Mouse (Mus musculus): Measurements from ENCODE around the gene Samd11. TPM values are rescaled to one million over a fixed set of nuclear protein-coding genes. Genes with fewer than 3 reads are reported as not detected.

The Samd11 gene
- polyA plus RNA-seq, 1 experiment, result 6.9 TPM

DNA sequence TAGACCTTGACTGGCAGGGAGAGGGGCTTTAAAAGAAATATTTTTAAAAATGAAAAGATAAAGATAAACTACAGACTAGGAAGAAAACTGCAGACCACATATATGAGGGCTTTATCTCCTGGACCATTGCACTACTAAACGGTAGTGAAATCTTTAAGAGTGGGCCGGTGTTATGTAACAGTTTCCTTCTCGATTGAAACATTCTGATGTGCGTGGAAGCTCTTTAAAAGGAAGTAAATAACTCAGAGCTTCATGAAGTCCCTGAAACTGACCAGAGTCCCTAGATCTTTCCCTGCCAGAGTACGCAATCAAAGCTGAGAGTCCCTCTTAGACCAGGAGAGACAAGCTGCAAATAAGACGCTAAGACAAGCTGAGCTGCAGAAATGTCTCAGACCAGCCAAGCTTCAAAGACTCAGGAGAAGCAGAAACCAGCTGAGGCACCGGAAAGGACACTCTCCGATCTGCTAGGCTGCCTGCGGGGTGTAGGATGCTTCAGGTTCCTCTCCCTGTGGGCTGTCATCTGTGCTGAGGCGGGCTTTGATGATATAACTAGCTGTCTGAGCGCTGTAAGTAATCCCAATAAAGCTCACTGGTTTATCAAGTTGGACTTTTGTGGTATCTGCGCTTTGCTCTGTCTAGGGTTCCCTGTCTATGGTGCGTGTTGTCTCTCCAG lies 45.4 kb downstream of the Samd11 start:
- TF ChIP-seq POLR2A (IDR thresholded peaks at IDR 0.05; ENCODE audit: borderline replicate concordance, extremely low read depth, insufficient read depth, insufficient read length, poor library complexity, severe bottlenecking) (no peak), CTCF (IDR thresholded peaks at IDR 0.05; ENCODE audit: borderline replicate concordance, extremely low read depth, insufficient read depth, insufficient read length) (no peak)
- no peak for DNase-seq (ENCODE audit: low read depth)

DNA sequence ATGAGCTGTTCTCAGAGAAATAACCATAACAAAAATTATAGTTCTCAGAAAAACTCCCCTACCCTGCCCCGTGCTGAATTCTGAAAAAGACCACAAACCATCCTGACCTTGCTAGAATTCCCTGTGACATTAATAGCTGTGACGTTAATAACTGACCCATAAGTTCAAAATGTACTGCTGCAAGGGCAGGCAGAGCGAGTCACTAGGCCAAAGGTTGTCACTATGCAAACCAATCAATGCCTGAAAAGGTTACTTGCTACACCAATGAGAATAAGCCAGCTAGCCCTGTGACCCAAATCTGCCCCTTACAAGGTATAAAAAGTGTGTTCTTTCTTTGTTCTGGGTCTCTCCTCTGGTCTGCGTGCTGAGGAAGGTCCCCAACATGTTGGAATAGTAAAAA lies 46.6 kb downstream of the Samd11 start:
- DNase-seq (ENCODE audit: low read depth), result no peak
- TF ChIP-seq CTCF (IDR thresholded peaks at IDR 0.05; ENCODE audit: borderline replicate concordance, extremely low read depth, insufficient read depth, insufficient read length), result no peak
- TF ChIP-seq POLR2A (IDR thresholded peaks at IDR 0.05; ENCODE audit: borderline replicate concordance, extremely low read depth, insufficient read depth, insufficient read length, poor library complexity, severe bottlenecking), result no peak

DNA sequence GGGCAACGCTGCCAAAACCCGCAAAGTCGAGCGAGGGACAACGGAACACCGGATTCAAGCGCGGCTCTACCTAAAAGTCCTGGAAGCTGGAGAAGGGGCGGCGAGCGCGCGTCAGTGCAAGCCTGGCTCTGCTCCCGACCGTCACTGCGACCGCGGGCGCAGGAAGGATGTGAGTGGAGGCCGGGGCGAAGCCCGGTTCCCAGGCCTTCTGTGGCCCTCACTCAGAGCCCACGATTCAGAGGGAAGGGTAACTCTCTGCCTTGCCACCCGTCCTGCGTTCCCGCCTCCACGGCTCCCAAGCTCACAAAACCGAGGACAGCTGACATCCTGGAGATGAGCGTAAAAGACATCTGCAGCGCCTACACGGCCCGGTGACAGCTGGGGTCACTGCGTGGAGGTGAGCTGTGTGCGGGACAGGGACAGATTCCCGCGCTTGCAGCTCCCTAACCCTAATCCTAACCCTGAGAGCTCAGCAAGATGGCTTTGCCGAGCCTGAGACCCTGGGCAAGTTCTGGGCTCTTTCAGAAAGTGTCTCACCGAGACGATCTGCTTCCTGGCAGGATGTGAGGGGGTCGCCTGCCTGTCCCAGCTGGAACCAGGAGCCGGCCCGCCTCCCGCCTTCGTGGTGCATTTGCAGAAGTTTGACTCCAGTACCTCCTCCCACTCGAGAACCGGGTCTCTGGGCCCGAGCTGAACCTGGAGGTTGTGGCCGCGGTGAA lies 51.9 kb downstream of the Samd11 start:
- TF ChIP-seq CTCF (IDR thresholded peaks at IDR 0.05; ENCODE audit: borderline replicate concordance, extremely low read depth, insufficient read depth, insufficient read length) (no peak), POLR2A (IDR thresholded peaks at IDR 0.05; ENCODE audit: borderline replicate concordance, extremely low read depth, insufficient read depth, insufficient read length, poor library complexity, severe bottlenecking) (no peak)
- DNase-seq (ENCODE audit: low read depth), result peak; percentile 58

DNA sequence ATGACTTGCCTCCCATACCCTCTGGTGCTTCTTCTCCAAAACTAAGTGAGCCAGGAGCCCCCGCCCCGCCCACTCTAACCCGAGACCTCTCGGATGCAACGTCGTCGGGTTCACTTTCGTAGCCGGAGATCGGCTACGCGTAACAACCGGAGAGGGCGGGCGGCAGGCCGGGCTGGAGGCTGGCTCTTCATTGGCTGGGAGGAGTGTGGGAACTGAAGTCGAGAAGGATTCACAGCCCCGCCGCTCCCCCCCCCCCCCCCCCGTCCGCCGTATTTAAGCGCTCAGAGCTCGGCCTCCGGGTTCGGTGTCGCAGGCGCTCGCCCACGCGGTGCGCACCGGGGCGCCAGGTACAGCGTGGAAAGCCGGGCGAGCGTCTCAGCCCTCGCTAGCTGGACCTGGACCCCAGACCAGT lies 52.5 kb downstream of the Samd11 start, which contains the start of gene AW011738:
Gene AW011738 (plus strand): TSS at position 304 of the 412 bp plus-strand sequence.
- TF ChIP-seq CTCF (IDR thresholded peaks at IDR 0.05; ENCODE audit: borderline replicate concordance, extremely low read depth, insufficient read depth, insufficient read length) (no peak), POLR2A (IDR thresholded peaks at IDR 0.05; ENCODE audit: borderline replicate concordance, extremely low read depth, insufficient read depth, insufficient read length, poor library complexity, severe bottlenecking) (peak; percentile 50; the same call in 1 of the 2 replicates)
- DNase-seq (ENCODE audit: low read depth), result peak; percentile 90

DNA sequence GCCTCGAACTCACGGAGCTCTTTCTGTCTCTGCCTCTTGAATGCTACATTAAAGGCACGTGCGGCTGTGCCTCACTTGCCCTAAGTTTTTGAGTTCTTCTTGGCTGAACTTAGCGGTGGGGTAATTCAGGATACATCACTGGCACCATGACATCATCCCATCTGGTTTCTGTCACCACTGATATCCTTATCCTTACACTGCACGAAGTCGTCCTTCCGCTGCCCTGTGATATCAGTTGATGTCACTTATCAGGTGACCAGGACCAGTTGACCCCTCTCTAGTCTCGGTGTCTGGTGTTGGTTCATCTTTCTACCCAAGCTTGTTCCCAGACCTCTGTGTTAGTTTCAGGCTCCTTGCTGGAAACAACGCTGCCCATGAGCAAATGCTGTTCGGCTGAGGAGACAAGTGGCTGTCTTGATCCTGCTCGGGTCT lies 53.0 kb downstream of the Samd11 start:
- TF ChIP-seq CTCF (IDR thresholded peaks at IDR 0.05; ENCODE audit: borderline replicate concordance, extremely low read depth, insufficient read depth, insufficient read length) (no peak), POLR2A (IDR thresholded peaks at IDR 0.05; ENCODE audit: borderline replicate concordance, extremely low read depth, insufficient read depth, insufficient read length, poor library complexity, severe bottlenecking) (no peak)
- DNase-seq (ENCODE audit: low read depth), result no peak

DNA sequence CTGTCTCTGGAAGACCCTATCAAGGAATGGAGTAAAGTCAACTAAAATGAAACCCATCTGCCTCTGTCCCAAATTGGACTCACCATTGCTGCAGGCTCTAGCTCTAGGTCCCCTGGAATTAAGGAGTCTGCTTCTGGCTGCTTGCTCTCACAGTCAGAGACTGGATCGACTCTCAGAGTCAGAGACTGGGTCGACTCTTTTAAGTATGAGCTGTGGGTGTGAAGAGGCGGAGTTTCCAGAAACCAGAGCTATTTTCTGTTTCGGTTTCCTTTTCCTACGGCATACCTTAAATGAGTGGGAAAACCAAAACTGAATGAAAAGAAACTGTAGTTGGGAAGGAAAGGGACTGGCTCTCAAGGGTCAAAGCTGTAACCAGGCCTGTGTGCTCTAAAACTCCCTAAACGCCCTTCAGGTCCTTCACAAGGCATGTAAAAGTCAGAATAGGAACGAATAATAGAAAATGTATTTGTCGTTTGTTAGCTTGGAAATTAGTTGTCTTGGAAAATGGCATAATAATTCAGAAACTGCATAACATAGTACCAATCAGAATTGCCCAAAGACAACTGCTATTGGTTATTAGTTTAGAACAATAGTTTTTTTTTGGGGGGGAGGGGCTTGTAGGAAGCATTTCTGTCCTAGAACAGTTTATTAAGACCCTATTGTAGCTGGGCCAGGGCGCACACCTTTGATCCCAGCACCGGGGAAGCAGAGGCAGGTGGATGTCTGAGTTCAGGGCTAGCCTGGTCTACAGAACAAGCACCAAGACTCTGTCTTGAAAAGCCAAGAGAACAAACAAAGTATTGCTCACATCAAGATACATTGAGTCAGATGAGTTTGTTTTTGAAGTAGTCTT lies 54.6 kb downstream of the Samd11 start, which contains the start of gene Isg15:
Gene Isg15 (minus strand): TSS at position 196 of the 853 bp plus-strand sequence.
- no peak for DNase-seq (ENCODE audit: low read depth)
- TF ChIP-seq POLR2A (IDR thresholded peaks at IDR 0.05; ENCODE audit: borderline replicate concordance, extremely low read depth, insufficient read depth, insufficient read length, poor library complexity, severe bottlenecking), result no peak
- no peak for TF ChIP-seq CTCF (IDR thresholded peaks at IDR 0.05; ENCODE audit: borderline replicate concordance, extremely low read depth, insufficient read depth, insufficient read length)

DNA sequence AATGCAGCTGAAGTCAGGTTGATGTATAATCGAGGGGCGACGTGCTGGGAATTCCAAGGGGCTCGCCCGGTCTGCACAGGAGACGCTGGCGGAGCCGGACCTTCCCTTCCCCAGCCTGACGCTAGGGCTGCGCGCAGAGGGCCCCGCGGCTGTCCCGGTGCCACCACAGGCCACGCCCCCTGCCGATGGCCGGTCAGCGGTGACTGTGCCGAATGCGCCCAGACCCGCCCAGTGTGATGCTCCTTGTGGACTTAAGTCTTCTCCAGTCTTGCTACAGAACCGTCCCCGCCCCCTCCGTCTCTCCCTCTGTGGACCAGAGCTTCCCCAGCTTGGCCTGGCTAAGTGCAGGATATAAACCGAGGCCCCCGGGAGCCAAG lies 57.6 kb downstream of the Samd11 start:
- TF ChIP-seq CTCF (IDR thresholded peaks at IDR 0.05; ENCODE audit: borderline replicate concordance, extremely low read depth, insufficient read depth, insufficient read length) (0 out of 2 replicates have a peak, but pooled peaks have one; percentile 21), POLR2A (IDR thresholded peaks at IDR 0.05; ENCODE audit: borderline replicate concordance, extremely low read depth, insufficient read depth, insufficient read length, poor library complexity, severe bottlenecking) (peak; percentile 51)
- peak; percentile 97 for DNase-seq (ENCODE audit: low read depth)

DNA sequence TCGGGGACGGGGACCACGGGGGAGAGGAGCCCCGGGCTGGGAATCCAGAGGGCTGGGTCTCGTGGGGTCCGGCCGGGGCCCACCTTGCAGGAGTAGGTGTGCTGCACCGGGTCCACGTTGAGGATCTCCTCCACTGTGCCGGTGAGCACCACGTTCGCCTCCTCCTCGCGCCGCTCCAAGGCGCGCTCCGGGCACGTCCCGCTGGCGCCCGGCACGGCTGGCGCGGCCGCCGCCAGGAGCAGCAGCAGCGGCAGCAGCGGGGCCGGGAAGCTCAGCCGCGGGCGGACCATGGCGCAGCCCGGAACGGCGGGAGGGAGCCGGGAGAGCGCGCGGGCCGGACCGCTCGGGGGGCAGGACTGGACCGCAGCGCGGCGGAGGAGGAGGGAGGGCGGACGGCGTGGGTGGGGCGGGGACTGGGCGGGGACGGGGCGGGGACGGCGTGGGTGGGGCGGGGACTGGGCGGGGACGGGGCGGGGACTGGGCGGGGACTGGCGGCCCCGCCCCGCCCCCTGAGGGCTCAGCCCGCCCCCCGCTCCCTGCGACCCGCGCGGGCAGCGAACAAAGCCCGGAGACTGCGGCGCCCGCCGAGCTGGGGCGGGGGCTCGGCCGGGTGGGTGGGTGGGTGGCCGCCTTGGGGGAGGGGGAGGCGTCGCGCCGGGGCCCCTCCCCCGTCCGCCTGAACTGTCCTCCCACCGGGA lies 58.2 kb downstream of the Samd11 start, which contains the start of gene Agrn:
Gene Agrn (minus strand): TSS at position 358 of the 698 bp plus-strand sequence.
- peak; percentile 69 for TF ChIP-seq POLR2A (IDR thresholded peaks at IDR 0.05; ENCODE audit: borderline replicate concordance, extremely low read depth, insufficient read depth, insufficient read length, poor library complexity, severe bottlenecking)
- TF ChIP-seq CTCF (IDR thresholded peaks at IDR 0.05; ENCODE audit: borderline replicate concordance, extremely low read depth, insufficient read depth, insufficient read length), result no peak
- DNase-seq (ENCODE audit: low read depth), result no peak

Other genes starting within 250 kb of the Samd11 start
- 3.3 and 4.4 TPM in 2 replicates for gene Tnfrsf4, start 241.8 kb downstream of the Samd11 start, polyA plus RNA-seq (2012; rRNA removed)
- 0.24 and 0.25 TPM in 2 replicates for gene Tnfrsf18, start 229.5 kb downstream of the Samd11 start, polyA plus RNA-seq (2012; rRNA removed)
- 0.05 and 0.23 TPM in 2 replicates for gene Ttll10, start 196.2 kb downstream of the Samd11 start, polyA plus RNA-seq (2012; rRNA removed)
- gene 9430015G10Rik, start 145.7 kb downstream of the Samd11 start, polyA plus RNA-seq (2012; rRNA removed), result 68.0 and 85.5 TPM in 2 replicates
- 3.3 and 3.8 TPM in 2 replicates for gene Rnf223, start 125.1 kb downstream of the Samd11 start, polyA plus RNA-seq (2012; rRNA removed)
- gene Agrn, start 58.2 kb downstream of the Samd11 start, polyA plus RNA-seq (2012; rRNA removed), result 475 and 507 TPM in 2 replicates
- gene Isg15, start 54.8 kb downstream of the Samd11 start, polyA plus RNA-seq (2012; rRNA removed), result 0.53 and 0.86 TPM in 2 replicates
- gene AW011738, start 52.4 kb downstream of the Samd11 start, polyA plus RNA-seq (2012; rRNA removed), result 3.5 and 4.8 TPM in 2 replicates
- 1.1 and 1.7 TPM in 2 replicates for gene Perm1, start 39.8 kb downstream of the Samd11 start, polyA plus RNA-seq (2012; rRNA removed)
- gene Plekhn1, start 20.8 kb downstream of the Samd11 start, polyA plus RNA-seq (2012; rRNA removed), result 86.7 and 116 TPM in 2 replicates
- gene Noc2l, start 19.6 kb downstream of the Samd11 start, polyA plus RNA-seq (2012; rRNA removed), result 106 and 128 TPM in 2 replicates
- gene Vmn2r-ps159, start 75.4 kb upstream of the Samd11 start, polyA plus RNA-seq (2012; rRNA removed), result not detected in 2 replicates

Measured in brain, embryonic 14.5 days (tissue).